Mouse (Mus musculus): ENCODE measurements around the gene Gng4. TPM values are rescaled to one million over a fixed set of nuclear protein-coding genes. Genes with fewer than 3 reads are reported as not detected.

The Gng4 gene
- polyA plus RNA-seq, 1 experiment, result 37.7 TPM

GRCm38 (mm10) chr13:13820234-13821123 lies 36.6 kb downstream of the Gng4 start:
- DNase-seq (ENCODE audit: low read depth), result peak; percentile 60
- no peak for TF ChIP-seq CTCF (IDR thresholded peaks at IDR 0.05; ENCODE audit: borderline replicate concordance, extremely low read depth, insufficient read depth, insufficient read length)
- no peak for TF ChIP-seq POLR2A (IDR thresholded peaks at IDR 0.05; ENCODE audit: borderline replicate concordance, extremely low read depth, insufficient read depth, insufficient read length, poor library complexity, severe bottlenecking)

- TF ChIP-seq CTCF (IDR thresholded peaks at IDR 0.05; ENCODE audit: borderline replicate concordance, extremely low read depth, insufficient read depth, insufficient read length) (no peak), POLR2A (IDR thresholded peaks at IDR 0.05; ENCODE audit: borderline replicate concordance, extremely low read depth, insufficient read depth, insufficient read length, poor library complexity, severe bottlenecking) (no peak)
- no peak for DNase-seq (ENCODE audit: low read depth)
Measured at GRCm38 (mm10) chr13:13824946-13825345, 41.1 kb downstream of the Gng4 start.

- DNase-seq (ENCODE audit: low read depth), result peak; percentile 22
- TF ChIP-seq CTCF (IDR thresholded peaks at IDR 0.05; ENCODE audit: borderline replicate concordance, extremely low read depth, insufficient read depth, insufficient read length) (no peak), POLR2A (IDR thresholded peaks at IDR 0.05; ENCODE audit: borderline replicate concordance, extremely low read depth, insufficient read depth, insufficient read length, poor library complexity, severe bottlenecking) (no peak)
Measured at GRCm38 (mm10) chr13:13826533-13826932, 42.7 kb downstream of the Gng4 start.

- DNase-seq (ENCODE audit: low read depth), result no peak
- TF ChIP-seq CTCF (IDR thresholded peaks at IDR 0.05; ENCODE audit: borderline replicate concordance, extremely low read depth, insufficient read depth, insufficient read length) (no peak), POLR2A (IDR thresholded peaks at IDR 0.05; ENCODE audit: borderline replicate concordance, extremely low read depth, insufficient read depth, insufficient read length, poor library complexity, severe bottlenecking) (no peak)
Measured at GRCm38 (mm10) chr13:13828125-13828524, 44.3 kb downstream of the Gng4 start.

- TF ChIP-seq POLR2A (IDR thresholded peaks at IDR 0.05; ENCODE audit: borderline replicate concordance, extremely low read depth, insufficient read depth, insufficient read length, poor library complexity, severe bottlenecking) (no peak), CTCF (IDR thresholded peaks at IDR 0.05; ENCODE audit: borderline replicate concordance, extremely low read depth, insufficient read depth, insufficient read length) (no peak)
- peak; percentile 56 for DNase-seq (ENCODE audit: low read depth)
Measured at GRCm38 (mm10) chr13:13830469-13831074, 46.7 kb downstream of the Gng4 start.

- no peak for DNase-seq (ENCODE audit: low read depth)
- TF ChIP-seq CTCF (IDR thresholded peaks at IDR 0.05; ENCODE audit: borderline replicate concordance, extremely low read depth, insufficient read depth, insufficient read length) (no peak; the same call in 1 of the 2 replicates), POLR2A (IDR thresholded peaks at IDR 0.05; ENCODE audit: borderline replicate concordance, extremely low read depth, insufficient read depth, insufficient read length, poor library complexity, severe bottlenecking) (no peak)
Measured at GRCm38 (mm10) chr13:13835180-13835579, 51.3 kb downstream of the Gng4 start.

- DNase-seq (ENCODE audit: low read depth), result no peak
- TF ChIP-seq POLR2A (IDR thresholded peaks at IDR 0.05; ENCODE audit: borderline replicate concordance, extremely low read depth, insufficient read depth, insufficient read length, poor library complexity, severe bottlenecking) (no peak), CTCF (IDR thresholded peaks at IDR 0.05; ENCODE audit: borderline replicate concordance, extremely low read depth, insufficient read depth, insufficient read length) (no peak)
Measured at GRCm38 (mm10) chr13:13845021-13845420, 61.2 kb downstream of the Gng4 start.

- TF ChIP-seq CTCF (IDR thresholded peaks at IDR 0.05; ENCODE audit: borderline replicate concordance, extremely low read depth, insufficient read depth, insufficient read length) (no peak), POLR2A (IDR thresholded peaks at IDR 0.05; ENCODE audit: borderline replicate concordance, extremely low read depth, insufficient read depth, insufficient read length, poor library complexity, severe bottlenecking) (no peak)
- DNase-seq (ENCODE audit: low read depth), result no peak
Measured at GRCm38 (mm10) chr13:13847075-13847599, 63.3 kb downstream of the Gng4 start.

- TF ChIP-seq POLR2A (IDR thresholded peaks at IDR 0.05; ENCODE audit: borderline replicate concordance, extremely low read depth, insufficient read depth, insufficient read length, poor library complexity, severe bottlenecking) (no peak), CTCF (IDR thresholded peaks at IDR 0.05; ENCODE audit: borderline replicate concordance, extremely low read depth, insufficient read depth, insufficient read length) (no peak)
- DNase-seq (ENCODE audit: low read depth), result no peak
Measured at GRCm38 (mm10) chr13:13857190-13857589, 73.3 kb downstream of the Gng4 start.

- DNase-seq (ENCODE audit: low read depth), result no peak
- TF ChIP-seq CTCF (IDR thresholded peaks at IDR 0.05; ENCODE audit: borderline replicate concordance, extremely low read depth, insufficient read depth, insufficient read length), result no peak
- no peak for TF ChIP-seq POLR2A (IDR thresholded peaks at IDR 0.05; ENCODE audit: borderline replicate concordance, extremely low read depth, insufficient read depth, insufficient read length, poor library complexity, severe bottlenecking)
Measured at GRCm38 (mm10) chr13:13862346-13862745, 78.5 kb downstream of the Gng4 start.

GRCm38 (mm10) chr13:13862941-13863340 lies 79.1 kb downstream of the Gng4 start:
- TF ChIP-seq POLR2A (IDR thresholded peaks at IDR 0.05; ENCODE audit: borderline replicate concordance, extremely low read depth, insufficient read depth, insufficient read length, poor library complexity, severe bottlenecking) (no peak), CTCF (IDR thresholded peaks at IDR 0.05; ENCODE audit: borderline replicate concordance, extremely low read depth, insufficient read depth, insufficient read length) (no peak)
- DNase-seq (ENCODE audit: low read depth), result no peak

Data from brain, embryonic 14.5 days (tissue).